Mouse (Mus musculus) cerebellum, adult 2 months (tissue): ENCODE data around the gene Nme4.

Experiments
- CTCF ChIP-seq: fragments of 200-500 bp; IDR thresholded peaks from 2 replicates; pipeline ENCODE4 v1.5.1; 2011; ENCODE audit warnings: low read depth, mild to moderate bottlenecking, control low read depth, low read length, moderate library complexity, borderline replicate concordance; ENCODE audit not compliant: insufficient read depth
- POLR2A ChIP-seq: fragments of 200-500 bp; IDR thresholded peaks from 2 replicates; pipeline ENCODE4 v1.6.1; 2011; ENCODE audit warnings: low read length, control low read depth, borderline replicate concordance; ENCODE audit not compliant: insufficient read depth

DNA sequence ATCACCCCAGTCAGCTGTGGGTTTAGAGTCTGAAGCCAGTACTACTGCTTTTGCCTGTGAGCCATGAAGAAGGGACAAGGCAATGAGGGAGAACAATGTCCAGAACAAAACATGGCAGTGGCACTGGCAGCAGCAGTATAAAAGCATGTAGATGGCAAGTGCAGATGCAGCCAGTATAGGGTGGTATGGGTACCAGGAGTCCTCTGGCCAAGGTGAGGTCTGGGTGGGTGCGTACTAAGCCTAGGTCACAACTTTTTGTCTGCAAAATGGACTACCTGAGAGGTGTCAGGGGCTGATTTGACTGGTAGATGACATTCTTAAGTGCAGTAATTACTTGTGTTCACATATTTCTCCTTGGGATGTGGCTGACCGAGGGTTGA, 42.3 kb upstream of the Nme4 start:
- no peak for TF ChIP-seq POLR2A
- no peak for TF ChIP-seq CTCF
